Mouse (Mus musculus) urinary bladder, postnatal 0 days (tissue): ENCODE results near the gene Enkd1. TPM values are rescaled to one million over a fixed set of nuclear protein-coding genes. Genes with fewer than 3 reads are reported as not detected.

Source experiments
- polyA plus RNA-seq: library from polyadenylated mRNA; unstranded; fragments of >200 nt; fragmentation: Nextera tagmentation; extraction: Ambion mirVana; gene quantifications from 2 replicates; pipeline ENCODE4 v1.2.1, GENCODE M21; 2015

Gene Enkd1
- polyA plus RNA-seq: 6.3 and 6.6 TPM in 2 replicates

DNA sequence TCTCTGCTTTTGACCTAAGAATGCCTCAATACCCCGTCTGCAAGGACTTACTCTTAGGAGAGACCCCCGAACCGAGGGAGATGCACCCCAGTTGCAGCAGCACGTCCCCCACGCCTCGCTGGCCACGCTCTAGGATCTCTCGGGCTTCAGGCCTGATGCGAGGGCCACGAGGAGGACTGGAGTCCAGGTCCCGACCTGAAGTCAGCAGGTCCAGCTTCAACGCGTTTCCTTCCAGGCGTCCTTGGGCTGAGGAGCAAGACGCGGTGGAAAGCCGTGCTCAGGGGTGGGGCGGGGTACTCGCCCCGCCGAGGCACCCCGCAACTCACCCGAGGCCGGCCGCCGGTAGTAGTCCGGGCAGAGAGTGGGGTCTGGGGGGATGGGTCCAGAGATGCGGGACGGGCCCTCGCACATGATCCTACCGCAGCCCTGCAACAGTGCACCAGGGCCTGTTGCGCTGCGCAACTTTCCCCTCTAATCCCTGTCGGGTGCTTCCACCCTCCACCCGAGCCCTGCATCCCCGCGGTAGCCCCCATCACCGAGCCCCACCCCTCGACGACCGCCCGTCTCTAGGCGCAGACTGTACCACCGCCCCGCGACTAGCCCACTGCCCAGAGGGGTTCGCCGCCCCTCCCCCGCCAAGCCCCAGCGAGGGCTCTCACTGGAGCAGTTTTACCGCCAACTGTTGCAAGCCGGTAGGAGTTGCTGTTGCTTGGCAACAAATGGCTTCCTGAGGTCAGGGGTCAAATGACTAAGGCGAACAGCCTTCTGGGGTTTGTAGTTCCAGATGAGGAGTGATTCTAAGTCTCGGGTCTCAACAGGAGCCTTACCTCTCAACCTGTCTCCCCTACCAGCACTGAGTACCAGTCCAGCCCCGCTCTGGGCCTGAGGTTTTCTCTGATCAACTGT lies at the start of gene Enkd1, which contains the start of gene 4933405L10Rik:
Gene Enkd1 (minus strand): TSS at position 713 of the 906 bp plus-strand sequence.
Gene 4933405L10Rik (plus strand): TSS at position 158 of the 906 bp plus-strand sequence.

DNA sequence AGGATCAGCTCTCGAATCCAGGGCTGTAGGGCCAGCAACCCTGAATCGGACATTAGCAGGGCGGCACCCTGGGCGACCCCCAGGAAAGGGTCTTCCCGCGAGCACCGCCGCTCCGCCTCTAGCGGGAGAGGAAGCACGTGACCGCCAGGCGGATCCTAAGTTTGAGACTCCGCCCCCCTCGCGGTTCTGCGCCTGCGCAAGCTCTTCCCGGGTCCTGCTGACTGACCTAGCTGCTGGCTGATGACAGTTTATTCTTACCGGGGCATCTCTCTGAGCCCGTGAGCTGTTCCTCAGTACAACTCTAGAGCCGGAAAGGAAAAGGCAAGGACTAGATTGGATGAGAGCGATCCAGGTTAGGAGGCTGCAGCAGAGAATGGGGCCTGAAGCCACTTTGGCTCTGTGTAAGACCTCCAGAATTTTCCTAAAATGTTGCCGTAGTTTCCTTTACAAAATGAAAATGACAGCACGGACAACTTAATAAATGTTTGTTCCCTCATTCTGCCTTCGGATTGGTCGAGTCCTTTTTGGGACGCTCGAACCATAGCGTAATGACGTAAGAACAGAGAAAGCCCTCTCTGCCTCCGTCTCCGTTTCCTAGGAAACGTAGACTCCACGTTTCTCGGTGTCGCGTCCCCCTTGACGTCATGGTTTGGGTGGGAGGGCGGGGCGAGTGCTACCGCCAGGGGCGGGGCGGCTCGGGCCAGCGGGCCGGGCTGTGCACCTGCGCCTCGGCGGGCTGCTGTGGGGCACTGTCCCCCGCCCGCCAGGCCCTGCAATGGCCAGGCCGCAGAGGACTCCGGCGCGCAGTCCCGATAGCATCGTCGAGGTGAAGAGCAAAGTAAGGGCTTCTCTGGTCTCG lies 6.8 kb downstream of the Enkd1 start, which contains the start of the genes Acd and Pard6a:
Gene Acd (minus strand): TSS at position 137 of the 859 bp plus-strand sequence.
Gene Pard6a (plus strand): TSS at position 183 of the 859 bp plus-strand sequence.

DNA sequence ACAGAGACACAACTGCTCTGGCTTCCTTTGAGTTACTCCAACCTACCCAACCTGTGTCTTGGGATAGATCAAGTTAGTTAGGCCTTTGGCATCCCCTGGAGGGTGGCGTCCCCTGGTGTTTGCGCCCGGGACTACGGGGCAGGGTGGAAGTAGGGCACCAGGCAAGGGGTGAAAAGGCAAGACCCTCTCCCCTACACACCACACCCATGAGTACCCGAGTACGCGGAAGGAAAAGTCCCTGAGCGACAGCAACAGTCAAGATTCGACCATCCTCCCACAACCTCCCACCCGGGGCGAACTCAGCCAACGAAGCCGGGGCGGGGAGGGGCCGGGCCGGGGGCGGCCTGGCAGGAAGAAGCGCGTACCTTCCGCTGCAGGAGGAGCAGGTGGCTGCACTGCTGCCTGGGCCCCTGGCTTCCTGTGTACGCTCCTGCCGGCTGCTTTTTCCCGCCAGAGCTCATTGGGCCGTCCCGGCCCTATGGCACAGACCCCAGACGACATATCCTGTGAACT lies 22.2 kb downstream of the Enkd1 start, which contains the start of gene Carmil2:
Gene Carmil2 (plus strand): TSS at position 479 of the 513 bp plus-strand sequence.

Other genes with a start within 250 kb of the Enkd1 start
- gene Tppp3, start 236.7 kb downstream of the Enkd1 start, polyA plus RNA-seq: 44.9 and 57.8 TPM in 2 replicates
- gene Zdhhc1, start 211.3 kb downstream of the Enkd1 start, polyA plus RNA-seq: 19.3 and 20.5 TPM in 2 replicates
- gene Hsd11b2, start 189.5 kb downstream of the Enkd1 start, polyA plus RNA-seq: 0.51 and 0.60 TPM in 2 replicates
- gene Atp6v0d1, start 142.2 kb downstream of the Enkd1 start, polyA plus RNA-seq: 87.1 and 100.0 TPM in 2 replicates
- gene Ripor1, start 103.0 kb downstream of the Enkd1 start, polyA plus RNA-seq: 17.4 and 20.9 TPM in 2 replicates
- 40.8 and 44.2 TPM in 2 replicates for gene Ctcf, start 71.6 kb downstream of the Enkd1 start, polyA plus RNA-seq
- gene Agrp, start 70.8 kb downstream of the Enkd1 start, polyA plus RNA-seq: 9.2 and 13.5 TPM in 2 replicates
- gene Carmil2, start 21.9 kb downstream of the Enkd1 start, polyA plus RNA-seq: 0.08 and 0.12 TPM in 2 replicates
- 28.8 and 29.9 TPM in 2 replicates for gene Acd, start 7.1 kb downstream of the Enkd1 start, polyA plus RNA-seq
- gene Pard6a, start 7.1 kb downstream of the Enkd1 start, polyA plus RNA-seq: 10.8 and 11.4 TPM in 2 replicates
- not detected in 2 replicates for gene 4933405L10Rik, start 555 bp downstream of the Enkd1 start, polyA plus RNA-seq
- 8.4 and 11.5 TPM in 2 replicates for gene Gfod2, start 50.5 kb upstream of the Enkd1 start, polyA plus RNA-seq
- gene Ranbp10, start 119.1 kb upstream of the Enkd1 start, polyA plus RNA-seq: 5.3 and 5.5 TPM in 2 replicates
- gene Tsnaxip1, start 119.5 kb upstream of the Enkd1 start, polyA plus RNA-seq: not detected in 2 replicates
- 12.8 and 15.9 TPM in 2 replicates for gene Cenpt, start 145.1 kb upstream of the Enkd1 start, polyA plus RNA-seq
- gene Thap11, start 146.9 kb upstream of the Enkd1 start, polyA plus RNA-seq: 34.7 and 37.6 TPM in 2 replicates
- 135 and 151 TPM in 2 replicates for gene Nutf2, start 152.4 kb upstream of the Enkd1 start, polyA plus RNA-seq
- gene Edc4, start 172.7 kb upstream of the Enkd1 start, polyA plus RNA-seq: 16.9 and 18.8 TPM in 2 replicates
- gene Nrn1l, start 185.4 kb upstream of the Enkd1 start, polyA plus RNA-seq: 0.30 and 0.36 TPM in 2 replicates
- 16.9 and 17.5 TPM in 2 replicates for gene Pskh1, start 192.2 kb upstream of the Enkd1 start, polyA plus RNA-seq
- 0.40 and 0.55 TPM in 2 replicates for gene Ctrl, start 225.7 kb upstream of the Enkd1 start, polyA plus RNA-seq
- 41.7 and 50.9 TPM in 2 replicates for gene Psmb10, start 230.2 kb upstream of the Enkd1 start, polyA plus RNA-seq
- gene Lcat, start 235.2 kb upstream of the Enkd1 start, polyA plus RNA-seq: 0.81 and 0.85 TPM in 2 replicates